Mouse (Mus musculus) layer of hippocampus, adult 9-11 months (tissue): ENCODE measurements around the gene Sidt2.

Source experiments
- DNase-seq: peaks from one replicate; pipeline ENCODE4 v3.0.0; 2022

Gene Sidt2

GRCm38 (mm10) chr9:45907078-45907428, 48.0 kb downstream of the Sidt2 start:
- no peak for DNase-seq

- peak; percentile 91 for DNase-seq
Observed at GRCm38 (mm10) chr9:45906355-45907077, 48.5 kb downstream of the Sidt2 start, which contains the start of the genes Pcsk7 and Rnf214. Pcsk7 (plus strand) TSS chr9:45906497. Rnf214 (minus strand) TSS chr9:45906911.

DNA sequence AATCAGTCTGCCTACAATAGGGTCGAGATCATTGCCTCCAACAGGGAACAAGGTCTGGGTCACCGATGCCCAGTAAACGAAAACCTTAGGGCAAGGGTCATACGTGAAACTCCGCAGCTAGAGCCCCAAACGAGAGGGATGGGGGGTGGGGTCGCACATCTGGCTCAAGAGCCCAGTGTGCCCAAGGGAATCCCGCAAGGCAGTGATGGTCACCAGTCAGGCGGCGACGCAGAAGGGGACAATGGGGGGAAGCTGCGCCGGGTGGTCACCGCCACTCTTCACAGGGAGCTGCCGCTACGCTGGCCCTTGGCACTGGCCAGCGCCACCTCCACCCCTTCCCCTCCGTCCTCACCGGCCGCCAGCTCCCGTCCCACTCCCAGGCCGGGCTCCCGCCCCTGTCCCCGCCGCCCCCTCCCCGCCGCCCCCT, 49.2 kb downstream of the Sidt2 start:
- no peak for DNase-seq

GRCm38 (mm10) chr9:45905196-45905595, 49.9 kb downstream of the Sidt2 start:
- DNase-seq = no peak

DNA sequence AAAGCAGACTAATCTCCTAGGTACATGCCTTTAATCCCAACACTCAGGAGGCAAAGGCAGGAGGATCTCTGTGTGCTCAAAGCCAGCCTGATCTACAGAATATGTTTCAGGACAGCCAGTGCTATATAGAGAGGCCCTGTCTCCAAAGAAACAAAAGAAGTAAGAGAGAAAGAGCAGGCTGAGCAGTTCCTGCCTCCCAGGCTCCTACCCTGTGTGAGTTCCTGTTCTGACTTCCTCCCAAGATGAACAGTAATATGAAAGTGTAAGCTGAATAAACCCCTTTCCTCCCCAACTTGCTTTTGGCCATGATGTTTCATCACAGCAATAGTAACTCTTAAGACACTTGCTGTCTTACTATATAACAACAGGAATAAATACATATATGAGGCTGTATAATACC, 61.4 kb downstream of the Sidt2 start:
- no peak for DNase-seq
